Mouse (Mus musculus) C2C12 (cell line): Measurements from ENCODE around the gene Il12rb1. TPM values are rescaled to one million over a fixed set of nuclear protein-coding genes. Genes with fewer than 3 reads are reported as not detected.

Source experiments
- H3K27me3 ChIP-seq: one replicate; pipeline ENCODE4 v1.6.1; 2011; ENCODE audit not compliant: control insufficient read depth, insufficient read depth, insufficient read length
- H3K36me3 ChIP-seq: one replicate; pipeline ENCODE4 v1.6.1; 2011; ENCODE audit not compliant: control insufficient read depth, insufficient read depth
- H3K4me3 ChIP-seq: one replicate; pipeline ENCODE4 v1.5.1; 2011; ENCODE audit warnings: mild to moderate bottlenecking, control low read depth; ENCODE audit not compliant: poor library complexity, insufficient read depth, severe bottlenecking
- H3K79me2 ChIP-seq: one replicate; pipeline ENCODE4 v1.6.1; 2011; ENCODE audit not compliant: control insufficient read depth, insufficient read depth
- H3K79me3 ChIP-seq: one replicate; pipeline ENCODE4 v1.6.1; 2011; ENCODE audit warnings: low read depth, control low read depth
- H3ac ChIP-seq: one replicate; pipeline ENCODE3; 2011; ENCODE audit warnings: low read depth; ENCODE audit not compliant: control insufficient read depth, insufficient read length
- CEBPB ChIP-seq: IDR thresholded peaks from one replicate; pipeline ENCODE4 v1.6.1; 2011; ENCODE audit warnings: low read depth, mild to moderate bottlenecking, control low read depth, moderate library complexity
- CTCF ChIP-seq: IDR thresholded peaks from one replicate; pipeline ENCODE4 v1.5.1; 2011; ENCODE audit not compliant: control insufficient read depth, insufficient read depth, insufficient read length
- FOSL1 ChIP-seq: IDR thresholded peaks from one replicate; pipeline ENCODE4 v1.8.0; 2011; ENCODE audit warnings: mild to moderate bottlenecking, low read length; ENCODE audit not compliant: poor library complexity, insufficient read depth, severe bottlenecking
- MAX ChIP-seq: IDR thresholded peaks from one replicate; pipeline ENCODE4 v1.6.1; 2011; ENCODE audit warnings: mild to moderate bottlenecking, control low read depth
- MYOD1 ChIP-seq: IDR thresholded peaks from one replicate; pipeline ENCODE4 v1.6.1; 2011; ENCODE audit warnings: low read depth; ENCODE audit not compliant: control insufficient read depth, insufficient read length
- MYOG ChIP-seq: IDR thresholded peaks from one replicate; pipeline ENCODE4 v1.6.1; 2011; ENCODE audit not compliant: control insufficient read depth, insufficient read length; ENCODE audit errors: extremely low read depth
- USF1 ChIP-seq: IDR thresholded peaks from one replicate; pipeline ENCODE4 v1.6.1; 2011; ENCODE audit warnings: low read depth, mild to moderate bottlenecking, control low read depth, moderate library complexity
- polyA plus RNA-seq: library from polyadenylated mRNA; unstranded; fragments of >200 nt; fragmentation: generic; extraction: Trizol; gene quantifications from one replicate; pipeline ENCODE4 v1.2.1, GENCODE M21; 2012; ENCODE audit warnings: missing spikeins

Gene Il12rb1
- polyA plus RNA-seq, 1 experiment: 29.3 TPM

DNA sequence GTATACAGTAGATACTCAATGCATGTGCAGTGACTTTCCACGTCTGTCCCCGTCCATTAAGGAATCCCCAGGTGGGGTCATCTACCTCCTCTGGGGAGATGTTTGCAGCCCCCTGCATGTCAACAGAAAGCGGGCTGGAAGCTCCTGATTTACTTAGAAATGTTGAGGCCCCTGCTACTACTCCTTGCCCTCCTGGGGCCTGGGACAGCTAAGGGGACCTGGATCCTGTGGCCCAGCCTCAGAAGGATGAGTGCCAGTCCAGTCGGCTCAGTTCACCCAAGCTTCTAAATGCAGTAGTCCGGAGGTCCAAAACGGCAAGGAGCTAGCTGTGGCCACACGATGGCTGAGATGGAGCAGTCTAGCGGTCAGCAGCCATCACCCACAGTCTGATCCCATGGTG lies 35.7 kb downstream of the Il12rb1 start:
- Histone ChIP-seq H3K79me2 (no peaks in the 10 kb centered on the region), H3K36me3 (no peaks in the 10 kb centered on the region), H3K27me3 (peaks cover 6% of the 10 kb centered on the region), H3K4me3 (no peak overlapping the region), H3ac (no peak overlapping the region), H3K79me3 (no peaks in the 10 kb centered on the region)
- no peak for TF ChIP-seq MYOD1
- TF ChIP-seq MAX: no peak
- TF ChIP-seq CEBPB: no peak
- TF ChIP-seq USF1: no peak
- TF ChIP-seq FOSL1: no peak
- TF ChIP-seq MYOG: no peak
- no peak for TF ChIP-seq CTCF

- TF ChIP-seq USF1: no peak
- TF ChIP-seq FOSL1: no peak
- no peak for TF ChIP-seq MAX
- TF ChIP-seq CTCF: peak; percentile 85
- no peak for TF ChIP-seq MYOG
- no peak for TF ChIP-seq MYOD1
- H3K79me3 ChIP-seq: no peaks in the 10 kb centered on the region
- H3K27me3 ChIP-seq: peaks cover 6% of the 10 kb centered on the region
- H3K36me3 ChIP-seq: no peaks in the 10 kb centered on the region
- no peaks in the 10 kb centered on the region for H3K79me2 ChIP-seq
- H3ac ChIP-seq: peak overlapping the region; percentile 39
- H3K4me3 ChIP-seq: no peak overlapping the region
Measured at GRCm38 (mm10) chr8:70844523-70844922, 36.3 kb downstream of the Il12rb1 start.

- Histone ChIP-seq H3K36me3 (no peaks in the 10 kb centered on the region), H3ac (no peak overlapping the region), H3K27me3 (peaks cover 6% of the 10 kb centered on the region), H3K79me2 (no peaks in the 10 kb centered on the region), H3K79me3 (no peaks in the 10 kb centered on the region), H3K4me3 (no peak overlapping the region)
- TF ChIP-seq USF1 (no peak), MYOG (no peak), FOSL1 (no peak), CEBPB (no peak), MYOD1 (no peak), CTCF (no peak), MAX (no peak)
Measured at GRCm38 (mm10) chr8:70845108-70845507, 36.9 kb downstream of the Il12rb1 start.

- Histone ChIP-seq H3ac (no peak overlapping the region), H3K36me3 (no peaks in the 10 kb centered on the region), H3K4me3 (no peak overlapping the region), H3K79me2 (no peaks in the 10 kb centered on the region), H3K79me3 (no peaks in the 10 kb centered on the region), H3K27me3 (peaks cover 6% of the 10 kb centered on the region)
- peak; percentile 8 for TF ChIP-seq CTCF
- no peak for TF ChIP-seq MAX
- no peak for TF ChIP-seq MYOG
- TF ChIP-seq CEBPB: no peak
Measured at GRCm38 (mm10) chr8:70846371-70847154, 38.3 kb downstream of the Il12rb1 start.

GRCm38 (mm10) chr8:70849333-70849990 lies 41.2 kb downstream of the Il12rb1 start:
- no peaks in the 10 kb centered on the region for H3K79me2 ChIP-seq
- no peaks in the 10 kb centered on the region for H3K27me3 ChIP-seq
- no peak overlapping the region for H3K4me3 ChIP-seq
- TF ChIP-seq MAX (no peak), FOSL1 (no peak)
- no peaks in the 10 kb centered on the region for H3K79me3 ChIP-seq
- H3ac ChIP-seq: no peak overlapping the region
- no peaks in the 10 kb centered on the region for H3K36me3 ChIP-seq

- Histone ChIP-seq H3ac (no peak overlapping the region), H3K27me3 (no peaks in the 10 kb centered on the region), H3K79me3 (no peaks in the 10 kb centered on the region), H3K36me3 (no peaks in the 10 kb centered on the region), H3K4me3 (no peak overlapping the region), H3K79me2 (no peaks in the 10 kb centered on the region)
- TF ChIP-seq USF1 (no peak), CEBPB (no peak), CTCF (no peak), FOSL1 (no peak), MYOG (no peak), MYOD1 (no peak), MAX (no peak)
Measured at GRCm38 (mm10) chr8:70850132-70850845, 42.0 kb downstream of the Il12rb1 start.
